Mouse (Mus musculus) CD8-positive naive resting alpha-beta T cell, adult 2 months (primary cell): Measurements from ENCODE around the gene Defb25.
"Not testable (repeated sequence)": the region's sequence is repeated elsewhere in the genome, so short reads cannot be mapped to it uniquely, and the experiment has no call there.

ENCODE experiments used
- DNase-seq, 2 experiments: peaks; one replicate each; pipeline ENCODE4 v3.0.0; 2022; ENCODE audit warnings: low read depth in 2 of 2, low spot score in 2 of 2

Gene Defb25

GRCm38 (mm10) chr2:152622953-152623352 lies at the start of gene Defb25:
Gene Defb25 (minus strand): TSS chr2:152623053.
- DNase-seq: no peak

- DNase-seq: no peak
Observed at GRCm38 (mm10) chr2:152672166-152672565, 49.3 kb upstream of the Defb25 start.

- peak; percentile 39 to 63 for DNase-seq
Observed at GRCm38 (mm10) chr2:152671642-152671999, 48.8 kb upstream of the Defb25 start.

- peak in 1 of 2 experiments; percentile 41 for DNase-seq
Observed at GRCm38 (mm10) chr2:152670983-152671641, 48.3 kb upstream of the Defb25 start.

- no peak for DNase-seq
Observed at GRCm38 (mm10) chr2:152669639-152670484, 47.0 kb upstream of the Defb25 start.

GRCm38 (mm10) chr2:152669256-152669638 lies 46.4 kb upstream of the Defb25 start, which contains the start of gene H13:
Gene H13 (plus strand): TSS chr2:152669461.
- DNase-seq: peak; percentile 90 to 91

GRCm38 (mm10) chr2:152666191-152666590 lies 43.3 kb upstream of the Defb25 start:
- DNase-seq: not testable (repeated sequence)

- no peak for DNase-seq
Observed at GRCm38 (mm10) chr2:152661163-152661562, 38.3 kb upstream of the Defb25 start.

- no peak for DNase-seq
Observed at GRCm38 (mm10) chr2:152657398-152657797, 34.5 kb upstream of the Defb25 start.

GRCm38 (mm10) chr2:152653874-152654715 lies 31.2 kb upstream of the Defb25 start:
- no peak for DNase-seq

GRCm38 (mm10) chr2:152652901-152653620 lies 30.2 kb upstream of the Defb25 start:
- no peak for DNase-seq

GRCm38 (mm10) chr2:152639406-152640113 lies 16.7 kb upstream of the Defb25 start:
- DNase-seq: no peak

- DNase-seq: no peak
Observed at GRCm38 (mm10) chr2:152638865-152639264, 16.0 kb upstream of the Defb25 start.

- no peak for DNase-seq
Observed at GRCm38 (mm10) chr2:152637381-152637780, 14.5 kb upstream of the Defb25 start.

- DNase-seq: no peak
Observed at GRCm38 (mm10) chr2:152637006-152637322, 14.1 kb upstream of the Defb25 start.

- DNase-seq: no peak
Observed at GRCm38 (mm10) chr2:152636246-152637005, 13.6 kb upstream of the Defb25 start.

- DNase-seq: no peak
Observed at GRCm38 (mm10) chr2:152634311-152634710, 11.5 kb upstream of the Defb25 start.

- no peak for DNase-seq
Observed at GRCm38 (mm10) chr2:152633334-152633733, 10.5 kb upstream of the Defb25 start.

- DNase-seq: no peak
Observed at GRCm38 (mm10) chr2:152629904-152630303, 7.1 kb upstream of the Defb25 start.

- no peak for DNase-seq
Observed at GRCm38 (mm10) chr2:152629239-152629638, 6.4 kb upstream of the Defb25 start.
